Mouse (Mus musculus) embryo, embryonic 9.5 days (tissue): ENCODE data around the gene Serhl.
"Not testable (repeated sequence)": the region's sequence is repeated elsewhere in the genome, so short reads cannot be mapped to it uniquely, and the experiment has no call there.

Experiments used
- DNase-seq: peaks from one replicate; pipeline ENCODE4 v3.0.0-alpha.2; 2017; ENCODE audit errors: extremely low spot score

Serhl gene

GRCm38 (mm10) chr15:83126582-83126981, 37.3 kb downstream of the Serhl start:
- DNase-seq = no peak

GRCm38 (mm10) chr15:83127037-83127436, 37.7 kb downstream of the Serhl start:
- not testable (repeated sequence) for DNase-seq

GRCm38 (mm10) chr15:83129530-83130231, 40.4 kb downstream of the Serhl start:
- no peak for DNase-seq

GRCm38 (mm10) chr15:83134671-83135070, 45.4 kb downstream of the Serhl start:
- no peak for DNase-seq

GRCm38 (mm10) chr15:83135654-83136053, 46.3 kb downstream of the Serhl start:
- DNase-seq = no peak

- no peak for DNase-seq
Observed at GRCm38 (mm10) chr15:83142861-83143260, 53.6 kb downstream of the Serhl start.

GRCm38 (mm10) chr15:83145541-83145940, 56.2 kb downstream of the Serhl start:
- no peak for DNase-seq

- no peak for DNase-seq
Observed at GRCm38 (mm10) chr15:83148395-83148794, 59.1 kb downstream of the Serhl start.

GRCm38 (mm10) chr15:83148801-83149195, 59.5 kb downstream of the Serhl start:
- no peak for DNase-seq

- peak; percentile 97 for DNase-seq
Observed at GRCm38 (mm10) chr15:83149196-83150072, 60.1 kb downstream of the Serhl start, which contains the start of gene Poldip3. Gene Poldip3, minus strand, starts transcription at chr15:83149384.

GRCm38 (mm10) chr15:83150073-83150442, 60.8 kb downstream of the Serhl start:
- DNase-seq = no peak

- no peak for DNase-seq
Observed at GRCm38 (mm10) chr15:83150694-83151093, 61.4 kb downstream of the Serhl start.

GRCm38 (mm10) chr15:83154309-83154708, 65.0 kb downstream of the Serhl start:
- no peak for DNase-seq

GRCm38 (mm10) chr15:83155672-83156419, 66.5 kb downstream of the Serhl start:
- DNase-seq = no peak

GRCm38 (mm10) chr15:83156929-83157666, 67.8 kb downstream of the Serhl start:
- peak; percentile 66 for DNase-seq

GRCm38 (mm10) chr15:83157667-83158064, 68.4 kb downstream of the Serhl start:
- DNase-seq = no peak

GRCm38 (mm10) chr15:83158587-83159160, 69.4 kb downstream of the Serhl start:
- no peak for DNase-seq

GRCm38 (mm10) chr15:83159823-83160222, 70.5 kb downstream of the Serhl start:
- no peak for DNase-seq

- no peak for DNase-seq
Observed at GRCm38 (mm10) chr15:83160561-83160960, 71.3 kb downstream of the Serhl start.

- peak; percentile 46 for DNase-seq
Observed at GRCm38 (mm10) chr15:83161062-83161748, 71.9 kb downstream of the Serhl start.

- DNase-seq = no peak
Observed at GRCm38 (mm10) chr15:83162001-83162400, 72.7 kb downstream of the Serhl start.
